Mouse (Mus musculus) stomach, postnatal 0 days (tissue): ENCODE measurements around the gene Otop2.

Source experiments
- CTCF ChIP-seq: IDR thresholded peaks from 2 replicates; pipeline ENCODE4 v1.5.1; 2016; ENCODE audit warnings: antibody characterized with exemption, low read depth, mild to moderate bottlenecking, moderate library complexity
- EP300 ChIP-seq: optimal IDR thresholded peaks from 2 replicates; pipeline ENCODE3; 2016; ENCODE audit warnings: antibody characterized with exemption

DNA sequence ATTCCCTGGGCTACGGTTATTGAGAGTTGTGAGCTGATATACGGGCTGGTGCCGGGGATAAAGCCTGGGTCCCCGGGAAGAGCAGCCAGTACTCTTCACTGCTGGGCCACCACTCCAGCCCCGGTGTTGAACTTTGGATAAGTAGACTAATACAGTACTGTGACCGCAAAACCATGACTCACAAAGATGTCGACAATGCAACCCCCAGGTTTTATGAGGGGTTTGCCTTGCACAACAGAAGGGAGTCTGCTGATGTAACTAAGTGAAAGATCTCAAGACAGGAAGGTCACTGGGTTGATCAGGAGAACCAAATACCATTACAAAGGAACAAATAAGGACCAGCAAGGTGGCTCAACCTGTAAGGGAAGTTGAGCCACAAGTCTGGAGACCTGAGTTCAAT is 69.8 kb downstream of the Otop2 start:
- TF ChIP-seq CTCF: no peak
- no peak for TF ChIP-seq EP300
